Mouse (Mus musculus) neural tube, embryonic 11.5 days (tissue): ENCODE results near the gene Tas2r118. TPM values are rescaled to one million over a fixed set of nuclear protein-coding genes. Genes with fewer than 3 reads are reported as not detected.

ENCODE experiments used
- ATAC-seq: fragments of 200-750 bp; cut with Nextera tagmentation; 2 replicates; pipeline ENCODE4 v1.8.0; 2017; ENCODE audit warnings: moderate number of reproducible peaks, mild to moderate bottlenecking, moderate TSS enrichment, moderate library complexity; ENCODE audit not compliant: insufficient read depth, low FRiP score, low TSS enrichment
- DNase-seq: peaks from one replicate; pipeline ENCODE4 v3.0.0-alpha.2; 2015; ENCODE audit warnings: low spot score
- H3K27ac ChIP-seq: fragments of 300-500 bp; sonication (generic); 2 replicates; pipeline ENCODE4 v1.5.1; 2014; ENCODE audit warnings: low read depth, mild to moderate bottlenecking, low read length
- H3K27me3 ChIP-seq: fragments of 300-500 bp; sonication (generic); 2 replicates; pipeline ENCODE4 v1.6.1; 2014; ENCODE audit warnings: mild to moderate bottlenecking, low read length, mixed read lengths; ENCODE audit not compliant: control insufficient read depth, insufficient read depth
- H3K36me3 ChIP-seq: fragments of 300-500 bp; sonication (generic); 2 replicates; pipeline ENCODE4 v1.6.1; 2014; ENCODE audit warnings: mild to moderate bottlenecking, low read length, moderate library complexity, mixed read lengths; ENCODE audit not compliant: control insufficient read depth, insufficient read depth
- H3K4me1 ChIP-seq: fragments of 300-500 bp; sonication (generic); 2 replicates; pipeline ENCODE4 v1.6.1; 2014; ENCODE audit warnings: low read length, mixed read lengths; ENCODE audit not compliant: control insufficient read depth, insufficient read depth
- H3K4me2 ChIP-seq: fragments of 300-500 bp; sonication (generic); 2 replicates; pipeline ENCODE4 v1.6.1; 2014; ENCODE audit warnings: low read depth, mild to moderate bottlenecking, moderate library complexity
- H3K4me3 ChIP-seq: fragments of 300-500 bp; sonication (generic); 2 replicates; pipeline ENCODE4 v1.5.1; 2014; ENCODE audit warnings: low read depth, low read length
- H3K9ac ChIP-seq: fragments of 300-500 bp; sonication (generic); 2 replicates; pipeline ENCODE4 v1.6.1; 2014; ENCODE audit warnings: mild to moderate bottlenecking, low read length
- H3K9me3 ChIP-seq: fragments of 300-500 bp; sonication (generic); 2 replicates; pipeline ENCODE4 v1.6.1; 2016; ENCODE audit warnings: low read length; ENCODE audit not compliant: control insufficient read depth
- whole genome bisulfite sequencing: fragments of 180-500 bp; shearing (Covaris S2); extraction: QIAGEN DNeasy Blood & Tissue Kit; methylation state at CpG from one replicate; pipeline ENCODE4 v1.1.7; 2014; 5-methylcytosine and 5-hydroxymethylcytosine counted together
- polyA plus RNA-seq: library from polyadenylated mRNA; unstranded; fragments of >200 nt; fragmentation: Nextera tagmentation; extraction: Ambion mirVana; gene quantifications from 2 replicates; pipeline ENCODE4 v1.2.1, GENCODE M21; 2014

The Tas2r118 gene
- polyA plus RNA-seq, 1 experiment from 2014 or later: not detected

DNA sequence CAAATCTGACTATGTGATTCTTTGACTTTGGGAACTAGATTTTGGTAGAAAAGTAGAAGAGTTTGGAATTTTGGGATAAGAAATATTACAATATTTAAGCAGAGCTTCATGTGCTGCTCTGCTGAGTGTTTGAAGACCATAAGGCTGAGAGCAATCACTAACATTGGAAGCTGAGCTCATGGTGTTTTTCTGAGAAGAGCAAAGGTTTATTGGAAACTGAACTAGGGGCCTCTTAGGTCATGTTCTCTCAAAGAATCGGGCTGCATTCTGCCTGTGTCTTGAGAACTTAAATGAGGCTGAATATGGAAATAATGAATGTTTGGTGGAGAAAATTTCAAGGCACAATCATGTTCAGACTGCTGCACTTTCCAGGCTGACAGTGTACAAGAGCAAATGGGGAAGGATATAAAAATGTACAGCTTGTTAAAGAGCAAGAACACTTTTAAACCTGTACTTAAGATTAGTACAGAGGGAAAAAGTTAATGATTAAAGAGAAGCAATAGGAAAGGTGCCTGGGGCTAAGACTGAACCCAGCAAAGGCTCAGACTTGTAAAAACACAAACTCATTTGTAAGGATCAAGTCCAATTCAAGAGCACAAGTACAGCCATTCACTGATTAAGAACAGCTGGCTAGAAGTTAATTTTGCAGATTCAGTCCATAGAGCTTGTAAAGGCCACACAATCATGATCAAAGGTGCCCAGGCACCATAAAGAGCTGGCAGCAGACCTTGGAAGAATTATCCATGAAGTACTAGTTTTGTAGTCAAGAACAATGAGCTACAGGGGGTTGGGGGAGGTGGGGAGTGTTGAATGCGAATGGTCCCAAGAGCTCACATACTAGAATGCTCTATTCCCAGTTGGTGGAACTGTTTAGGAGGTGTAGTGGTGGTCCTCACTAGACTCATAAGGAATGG, 31.0 kb downstream of the Tas2r118 start:
- Histone ChIP-seq H3K4me2 (no peak overlapping the region), H3K4me3 (no peak overlapping the region), H3K4me1 (no peaks in the 10 kb centered on the region), H3K27ac (no peak overlapping the region), H3K36me3 (no peaks in the 10 kb centered on the region), H3K27me3 (no peaks in the 10 kb centered on the region), H3K9me3 (no peaks in the 10 kb centered on the region), H3K9ac (no peak overlapping the region)
- WGBS: 73% methylated on average over 2 of the region's 2 CpGs
- no peak for DNase-seq
- no peak for ATAC-seq

GRCm38 (mm10) chr6:23936414-23936813, 33.4 kb downstream of the Tas2r118 start:
- ATAC-seq (no peak), DNase-seq (no peak)
- H3K36me3 ChIP-seq: no peaks in the 10 kb centered on the region
- WGBS: 64% methylated on average over 4 of the region's 4 CpGs
- H3K9me3 ChIP-seq: no peaks in the 10 kb centered on the region
- H3K4me2 ChIP-seq: no peak overlapping the region
- H3K4me1 ChIP-seq: no peaks in the 10 kb centered on the region
- no peak overlapping the region for H3K27ac ChIP-seq
- no peak overlapping the region for H3K4me3 ChIP-seq
- no peak overlapping the region for H3K9ac ChIP-seq
- no peaks in the 10 kb centered on the region for H3K27me3 ChIP-seq

DNA sequence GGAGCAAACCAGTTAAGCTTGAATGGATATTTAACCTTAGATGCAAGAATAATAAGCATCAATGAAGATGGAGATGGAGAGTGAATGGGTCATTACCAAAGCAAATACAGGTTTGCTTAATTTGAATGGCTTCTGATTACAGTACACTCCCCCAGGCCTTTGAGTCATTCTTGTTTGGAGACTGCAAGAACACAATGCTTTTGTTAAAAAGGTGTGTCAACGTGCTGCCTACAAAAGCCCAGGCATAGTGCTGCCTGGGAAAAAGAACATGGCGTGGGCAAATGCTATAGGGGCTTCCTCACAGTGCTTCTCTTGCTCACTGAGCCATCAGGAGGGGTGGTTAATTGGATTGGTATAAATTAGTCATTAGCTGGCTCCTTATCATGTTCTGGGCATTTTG, 46.1 kb downstream of the Tas2r118 start:
- no peak overlapping the region for H3K27ac ChIP-seq
- no peaks in the 10 kb centered on the region for H3K9me3 ChIP-seq
- no peak for ATAC-seq
- no peaks in the 10 kb centered on the region for H3K36me3 ChIP-seq
- H3K9ac ChIP-seq: no peak overlapping the region
- no peaks in the 10 kb centered on the region for H3K4me1 ChIP-seq
- no peak overlapping the region for H3K4me2 ChIP-seq
- no peak overlapping the region for H3K4me3 ChIP-seq
- no peaks in the 10 kb centered on the region for H3K27me3 ChIP-seq
- 54% methylated on average over 2 of the region's 2 CpGs for WGBS
- DNase-seq: no peak

Other genes with a start within 250 kb of the Tas2r118 start
- 2.9 and 3.1 TPM in 2 replicates for gene Cadps2, start 130.6 kb downstream of the Tas2r118 start, polyA plus RNA-seq
- gene Slc13a1, start 198.0 kb upstream of the Tas2r118 start, polyA plus RNA-seq: not detected in 2 replicates